Mouse (Mus musculus) brown adipose tissue, adult 24 weeks (tissue): ENCODE measurements at regions not wholly inside any gene's neighbourhood (a gene's known extent, or its start where the extent isn't known, plus 50 kb on each side); places are given as distances from the start of the nearest gene placed in this dataset.

ENCODE experiments used
- H3K27ac ChIP-seq: fragments of 200-500 bp; replicated peaks from 2 replicates; pipeline ENCODE4 v1.5.1; 2012; ENCODE audit warnings: low read depth, mild to moderate bottlenecking, low read length
- H3K4me1 ChIP-seq: fragments of 200-500 bp; 2 replicates; pipeline ENCODE4 v1.6.1; 2012; ENCODE audit warnings: low read length, mixed read lengths; ENCODE audit not compliant: control insufficient read depth, insufficient read depth, insufficient read length
- H3K4me3 ChIP-seq: fragments of 200-500 bp; 2 replicates; pipeline ENCODE4 v1.5.1; 2012; ENCODE audit warnings: low read depth, mild to moderate bottlenecking, low read length, moderate library complexity; ENCODE audit not compliant: insufficient read depth

GRCm38 (mm10) chr10:111684409-111685346 is 178.6 kb downstream of the Phlda1 start:
- Histone ChIP-seq H3K27ac (no peak overlapping the region), H3K4me3 (no peak overlapping the region), H3K4me1 (no peaks in the 10 kb centered on the region)

GRCm38 (mm10) chr10:111686585-111686984 is 180.5 kb downstream of the Phlda1 start:
- Histone ChIP-seq H3K4me3 (no peak overlapping the region), H3K4me1 (no peaks in the 10 kb centered on the region), H3K27ac (no peak overlapping the region)

- Histone ChIP-seq H3K27ac (no peak overlapping the region), H3K4me1 (no peaks in the 10 kb centered on the region), H3K4me3 (no peak overlapping the region)
These were observed 183.5 kb downstream of the Phlda1 start for GRCm38 (mm10) chr10:111689587-111689986.

DNA sequence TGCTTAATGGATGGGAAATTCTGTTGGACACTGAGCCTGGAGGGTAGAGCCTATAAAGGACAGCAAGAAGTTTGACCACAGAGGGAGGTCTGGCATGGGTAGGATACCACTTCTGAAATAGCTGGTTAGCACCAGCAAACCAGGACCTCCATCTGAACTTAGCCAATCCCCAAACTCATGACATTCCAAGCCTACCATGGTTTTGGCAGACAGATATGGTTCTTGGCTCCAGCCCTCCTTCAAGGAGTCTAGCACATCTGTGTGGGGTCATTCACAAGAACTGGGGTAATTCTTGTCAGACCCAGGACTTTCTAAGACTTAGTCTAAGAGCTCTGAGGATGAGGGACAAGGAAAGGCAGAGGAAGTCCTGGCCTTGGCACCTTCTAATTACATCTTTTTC is 187.7 kb downstream of the Phlda1 start:
- Histone ChIP-seq H3K4me3 (no peak overlapping the region), H3K27ac (no peak overlapping the region), H3K4me1 (no peaks in the 10 kb centered on the region)

- Histone ChIP-seq H3K4me1 (no peaks in the 10 kb centered on the region), H3K27ac (no peak overlapping the region; the same call in 1 of the 2 replicates), H3K4me3 (no peak overlapping the region)
These were observed 188.4 kb downstream of the Phlda1 start for GRCm38 (mm10) chr10:111694227-111695200.

DNA sequence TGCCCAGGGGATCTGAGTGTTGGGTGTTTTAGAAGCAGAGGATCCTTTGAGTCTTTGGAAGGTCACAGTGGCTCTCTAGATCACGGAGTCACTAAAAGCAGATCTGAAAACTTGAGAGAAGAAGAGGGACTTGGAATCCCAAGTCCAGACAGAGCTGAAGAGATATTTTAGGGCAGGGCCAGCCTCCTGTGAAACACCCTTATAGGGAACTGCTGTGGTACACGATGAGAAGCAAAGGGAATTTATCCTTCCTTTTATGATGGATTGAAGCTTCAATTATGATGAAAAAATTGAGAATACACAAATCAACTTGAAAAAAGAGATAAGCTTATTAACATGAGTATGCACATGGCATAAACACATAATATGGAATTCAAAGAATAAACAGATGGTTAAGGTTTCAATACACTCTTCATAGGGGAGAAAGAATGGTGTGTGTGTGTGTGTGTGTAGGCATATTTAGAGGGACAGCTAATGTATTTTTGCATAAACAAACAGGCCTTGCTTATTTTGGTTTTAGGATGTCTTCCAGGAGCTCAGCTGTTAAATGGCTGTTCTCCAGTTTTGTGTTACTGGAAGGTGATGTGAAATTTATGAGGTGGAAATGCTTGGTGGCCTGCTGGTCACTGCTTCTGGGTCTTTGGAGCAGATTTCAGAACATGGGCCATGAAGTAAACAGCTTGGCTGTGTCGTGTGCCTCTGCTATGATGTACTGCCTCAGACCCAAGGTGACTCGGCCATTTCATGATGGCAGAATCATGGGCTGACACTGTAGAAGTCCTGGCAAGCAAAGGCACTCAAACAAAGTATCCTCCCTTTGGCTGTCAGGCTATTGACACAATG is 190.1 kb downstream of the Phlda1 start:
- Histone ChIP-seq H3K4me3 (no peak overlapping the region), H3K4me1 (no peaks in the 10 kb centered on the region), H3K27ac (no peak overlapping the region)

- H3K27ac ChIP-seq: no peak overlapping the region
- no peak overlapping the region for H3K4me3 ChIP-seq
- H3K4me1 ChIP-seq: no peaks in the 10 kb centered on the region
These were observed 190.9 kb downstream of the Phlda1 start for GRCm38 (mm10) chr10:111696987-111697386.

DNA sequence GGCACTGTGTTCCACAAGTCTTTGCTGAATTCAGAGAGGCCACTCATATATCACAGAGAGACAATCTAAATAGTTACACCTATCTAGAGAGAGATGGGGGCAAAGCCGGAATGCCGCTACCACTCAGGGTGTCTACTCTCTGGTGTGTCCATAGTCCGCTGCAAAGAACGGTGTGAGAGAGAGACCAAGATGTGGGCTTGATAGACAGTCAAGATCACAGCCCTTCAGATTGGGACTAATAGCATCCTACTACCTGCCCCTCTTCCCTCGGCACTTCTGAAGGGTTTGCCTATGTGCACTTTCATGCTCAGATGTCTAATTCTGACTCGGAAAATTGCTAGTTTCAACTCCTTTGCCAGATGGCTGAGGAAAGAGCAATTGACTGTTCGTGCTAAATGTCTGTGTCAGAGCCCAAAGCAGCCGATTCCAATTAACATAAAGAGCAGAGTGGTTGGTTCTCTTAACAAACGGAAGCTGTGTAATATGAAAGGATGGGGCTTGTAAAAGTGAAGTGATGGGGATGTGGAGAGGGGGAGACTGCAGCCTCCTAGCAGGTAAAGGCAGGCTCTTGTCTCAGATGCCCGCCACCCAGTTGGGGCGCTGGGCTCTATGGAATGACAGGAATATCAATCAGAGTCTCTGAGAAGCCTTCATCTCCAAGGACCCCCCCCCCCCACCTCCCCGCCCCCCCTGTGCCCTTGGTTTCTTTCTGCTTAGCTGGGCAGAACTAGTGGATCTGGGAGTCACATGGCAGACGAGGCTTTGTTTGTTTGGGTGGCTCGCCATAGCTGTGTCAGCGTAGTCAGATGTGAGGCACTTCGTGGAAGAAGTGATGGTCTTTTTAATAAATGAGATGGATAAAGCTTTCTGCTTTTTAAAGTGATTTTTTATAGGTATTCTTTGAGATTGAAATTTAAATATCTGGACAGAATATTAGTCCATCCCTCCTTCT is 193.7 kb downstream of the Phlda1 start:
- no peak overlapping the region for H3K4me3 ChIP-seq

GRCm38 (mm10) chr10:111700570-111700969 is 194.5 kb downstream of the Phlda1 start:
- Histone ChIP-seq H3K4me1 (no peaks in the 10 kb centered on the region), H3K4me3 (no peak overlapping the region), H3K27ac (no peak overlapping the region)

More for the DNA sequence above, 193.7 kb downstream of the Phlda1 start:
- H3K27ac ChIP-seq: no peak overlapping the region
- no peaks in the 10 kb centered on the region for H3K4me1 ChIP-seq

DNA sequence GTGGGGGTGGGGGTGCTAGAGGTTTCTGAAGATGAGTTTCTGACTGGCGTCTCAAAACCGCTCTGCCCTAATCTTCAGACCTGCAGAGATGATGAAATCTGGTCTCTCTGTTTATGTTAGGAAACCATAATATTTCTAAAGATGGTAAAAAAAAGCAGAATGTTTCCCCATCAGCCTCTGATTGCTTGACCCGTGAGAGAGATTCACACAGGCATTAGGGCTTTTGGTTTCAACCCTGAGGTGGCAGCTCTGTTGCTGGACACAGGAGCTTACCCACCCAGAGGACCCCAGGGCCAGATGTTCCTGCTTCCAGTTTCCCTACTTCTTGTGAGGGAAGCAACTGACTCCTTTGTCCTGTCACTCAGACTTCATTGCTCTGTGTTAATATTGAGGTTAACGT is 195.1 kb downstream of the Phlda1 start:
- no peak overlapping the region for H3K27ac ChIP-seq
- H3K4me1 ChIP-seq: no peaks in the 10 kb centered on the region

GRCm38 (mm10) chr10:111702435-111702834 is 196.3 kb downstream of the Phlda1 start:
- Histone ChIP-seq H3K4me3 (no peak overlapping the region), H3K27ac (no peak overlapping the region), H3K4me1 (no peaks in the 10 kb centered on the region)

More for the DNA sequence above, 195.1 kb downstream of the Phlda1 start:
- no peak overlapping the region for H3K4me3 ChIP-seq

- Histone ChIP-seq H3K4me1 (no peaks in the 10 kb centered on the region), H3K27ac (no peak overlapping the region), H3K4me3 (no peak overlapping the region)
These were observed 197.4 kb downstream of the Phlda1 start for GRCm38 (mm10) chr10:111703447-111703846.

DNA sequence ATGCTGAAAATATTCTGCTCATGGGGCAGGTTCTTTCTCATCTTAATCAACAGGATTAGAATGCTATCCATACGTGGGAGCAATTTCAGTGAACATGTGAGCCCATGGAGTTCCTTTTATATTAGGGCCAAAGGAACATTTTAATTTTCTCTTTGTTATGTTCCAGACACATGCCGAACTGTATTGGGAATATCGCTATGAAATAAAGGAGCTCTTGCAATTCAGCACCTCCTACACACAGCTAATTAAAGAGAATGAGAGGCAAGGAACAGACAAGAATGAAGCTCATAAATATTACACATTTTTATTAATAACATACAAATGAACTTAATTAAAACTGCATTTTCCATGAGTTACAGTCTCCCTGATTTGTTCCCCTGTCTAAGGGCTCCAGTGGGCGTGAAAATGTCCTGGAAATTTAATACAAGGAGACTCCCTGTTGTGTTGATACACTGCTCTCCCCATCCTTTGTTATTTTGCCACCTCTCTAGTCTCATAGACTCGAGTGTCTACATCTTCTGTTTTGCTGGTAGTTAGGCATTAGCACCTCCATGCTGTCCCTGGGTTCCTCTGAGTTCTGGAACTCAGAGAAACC is 205.5 kb downstream of the Phlda1 start:
- Histone ChIP-seq H3K4me1 (no peaks in the 10 kb centered on the region), H3K27ac (no peak overlapping the region), H3K4me3 (no peak overlapping the region)
